Mouse (Mus musculus): Measurements from ENCODE around the gene Gm4756. TPM values are rescaled to one million over a fixed set of nuclear protein-coding genes. Genes with fewer than 3 reads are reported as not detected.

The Gm4756 gene
- total and polyA plus RNA-seq, 3 experiments: not detected

GRCm38 (mm10) chr12:72582021-72582420 is 67.4 kb downstream of the Gm4756 start:
- DNase-seq (ENCODE audit: extremely low read depth): no peak
- no peak overlapping the region for H3K4me3 ChIP-seq (replicated peaks in 1 of 3; ENCODE audit: low read depth in 2 of 3, low read length in 2 of 3, poor library complexity in 1 of 3)
- no peak overlapping the region for H3K4me2 ChIP-seq (ENCODE audit: insufficient read depth, low read depth, poor library complexity, severe bottlenecking)
- dilution Hi-C loops (cut with MboI; ENCODE audit: extremely low pct_ligation_motif_present, extremely low pct_unique_long_range_greater_than_20kb, low sequenced_read_pairs) (no loop called here), in situ Hi-C loops (cut with MboI; ENCODE audit: low pct_ligation_motif_present, low pct_unique_long_range_greater_than_20kb, low sequenced_read_pairs) (no loop called here)
- no peaks in the 10 kb centered on the region for H3K79me2 ChIP-seq (replicated peaks; ENCODE audit: control insufficient read depth, extremely low read depth, insufficient read depth, poor library complexity, severe bottlenecking)
- no peaks in the 10 kb centered on the region for H3K9me3 ChIP-seq (replicated peaks; ENCODE audit: low read length)
- no peaks in the 10 kb centered on the region for H3K27me3 ChIP-seq (replicated peaks)
- TF ChIP-seq RAD21 (IDR thresholded peaks at IDR 0.05; ENCODE audit: low read depth, low read length): no peak
- TF ChIP-seq JUND (conservative IDR thresholded peaks at IDR 0.05; ENCODE audit: low read depth, low read length): no peak
- TF ChIP-seq POLR2A (IDR thresholded peaks at IDR 0.05; ENCODE audit: low read depth, low read length): no peak
- no peak for TF ChIP-seq USF1 (IDR thresholded peaks at IDR 0.05; ENCODE audit: low read depth, low read length)
- TF ChIP-seq ZC3H11A (IDR thresholded peaks at IDR 0.05; ENCODE audit: low read depth, low read length): no peak
- no peak for TF ChIP-seq MAX (IDR thresholded peaks at IDR 0.05; ENCODE audit: low read length)
- no peak for TF ChIP-seq TBP (conservative IDR thresholded peaks at IDR 0.05; ENCODE audit: low read depth, low read length)
- TF ChIP-seq NRF1 (IDR thresholded peaks at IDR 0.05; ENCODE audit: low read depth, low read length): no peak
- TF ChIP-seq ZMIZ1 (IDR thresholded peaks at IDR 0.05; ENCODE audit: low read depth, low read length): no peak
- no peak for TF ChIP-seq CTCF (conservative IDR thresholded peaks at IDR 0.05 in 1 of 2, IDR thresholded peaks at IDR 0.05 in 1 of 2; ENCODE audit: low read depth in 2 of 2, low read length in 2 of 2)
- no peak for TF ChIP-seq E2F4 (IDR thresholded peaks at IDR 0.05; ENCODE audit: insufficient replicate concordance, low read depth, low read length)
- no peak for TF ChIP-seq USF2 (conservative IDR thresholded peaks at IDR 0.05; ENCODE audit: low read depth, low read length)
- TF ChIP-seq IRF4 (IDR thresholded peaks at IDR 0.05; ENCODE audit: low read depth, low read length): no peak
- TF ChIP-seq ELF1 (IDR thresholded peaks at IDR 0.05; ENCODE audit: low read depth, low read length): no peak
- H3K36me3 ChIP-seq (replicated peaks in 1 of 2; ENCODE audit: control insufficient read depth in 1 of 2, insufficient read depth in 1 of 2, low read length in 1 of 2): no peaks in the 10 kb centered on the region
- no peak overlapping the region for H3K9ac ChIP-seq (ENCODE audit: insufficient read depth, low read depth)
- no peaks in the 10 kb centered on the region for H3K4me1 ChIP-seq (ENCODE audit: control insufficient read depth in 1 of 2, insufficient read depth in 2 of 2)
- no peak overlapping the region for H3K27ac ChIP-seq (ENCODE audit: insufficient read depth, low read depth)

GRCm38 (mm10) chr12:72564281-72564795 is 85.1 kb downstream of the Gm4756 start:
- Histone ChIP-seq H3K36me3 (replicated peaks in 1 of 2; ENCODE audit: control insufficient read depth in 1 of 2, insufficient read depth in 1 of 2, low read length in 1 of 2) (no peaks in the 10 kb centered on the region), H3K4me2 (ENCODE audit: insufficient read depth, low read depth, poor library complexity, severe bottlenecking) (no peak overlapping the region), H3K4me3 (replicated peaks in 1 of 3; ENCODE audit: low read depth in 2 of 3, low read length in 2 of 3, poor library complexity in 1 of 3) (no peak overlapping the region), H3K4me1 (ENCODE audit: control insufficient read depth in 1 of 2, insufficient read depth in 2 of 2) (no peaks in the 10 kb centered on the region), H3K9ac (ENCODE audit: insufficient read depth, low read depth) (no peak overlapping the region), H3K9me3 (replicated peaks; ENCODE audit: low read length) (no peaks in the 10 kb centered on the region), H3K79me2 (replicated peaks; ENCODE audit: control insufficient read depth, extremely low read depth, insufficient read depth, poor library complexity, severe bottlenecking) (no peaks in the 10 kb centered on the region), H3K27me3 (replicated peaks) (no peaks in the 10 kb centered on the region), H3K27ac (ENCODE audit: insufficient read depth, low read depth) (no peak overlapping the region)
- no peak for DNase-seq (ENCODE audit: extremely low read depth)
- dilution Hi-C loops (cut with MboI; ENCODE audit: extremely low pct_ligation_motif_present, extremely low pct_unique_long_range_greater_than_20kb, low sequenced_read_pairs): no loop called here
- TF ChIP-seq SMC3 (IDR thresholded peaks at IDR 0.05; ENCODE audit: low read depth, low read length): no peak
- TF ChIP-seq MAZ (IDR thresholded peaks at IDR 0.05; ENCODE audit: low read depth, low read length): no peak
- no peak for TF ChIP-seq MXI1 (IDR thresholded peaks at IDR 0.05; ENCODE audit: low read depth, low read length)
- no peak for TF ChIP-seq HCFC1 (IDR thresholded peaks at IDR 0.05; ENCODE audit: low read depth, low read length)
- TF ChIP-seq ETS1 (conservative IDR thresholded peaks at IDR 0.05; ENCODE audit: low read depth, low read length): no peak
- no peak for TF ChIP-seq POLR2AphosphoS2 (IDR thresholded peaks at IDR 0.05; ENCODE audit: low read depth, low read length)
- TF ChIP-seq TCF12 (IDR thresholded peaks at IDR 0.05; ENCODE audit: low read depth, low read length): no peak
- TF ChIP-seq ZMIZ1 (IDR thresholded peaks at IDR 0.05; ENCODE audit: low read depth, low read length): no peak
- TF ChIP-seq GABPA (IDR thresholded peaks at IDR 0.05; ENCODE audit: insufficient replicate concordance, low read depth, low read length): no peak
- no peak for TF ChIP-seq PAX5 (IDR thresholded peaks at IDR 0.05; ENCODE audit: low read length)
- no peak for TF ChIP-seq MYC (IDR thresholded peaks at IDR 0.05; ENCODE audit: low read depth, low read length)
- no peak for TF ChIP-seq JUN (IDR thresholded peaks at IDR 0.05; ENCODE audit: insufficient read depth, low read depth, low read length)
- TF ChIP-seq RAD21 (IDR thresholded peaks at IDR 0.05; ENCODE audit: low read depth, low read length): no peak
- no peak for TF ChIP-seq BHLHE40 (IDR thresholded peaks at IDR 0.05; ENCODE audit: low read depth, low read length)
- no peak for TF ChIP-seq ZKSCAN1 (IDR thresholded peaks at IDR 0.05; ENCODE audit: borderline replicate concordance, low read depth, low read length)
- TF ChIP-seq USF1 (IDR thresholded peaks at IDR 0.05; ENCODE audit: low read depth, low read length): no peak
- TF ChIP-seq TBP (conservative IDR thresholded peaks at IDR 0.05; ENCODE audit: low read depth, low read length): no peak
- in situ Hi-C loops (cut with MboI; ENCODE audit: low pct_ligation_motif_present, low pct_unique_long_range_greater_than_20kb, low sequenced_read_pairs): no loop called here
